Mouse (Mus musculus): Measurements from ENCODE around the gene Ggnbp2. TPM values are rescaled to one million over a fixed set of nuclear protein-coding genes. Genes with fewer than 3 reads are reported as not detected.
A peak's percentile ranks its signal among the peaks of the same experiment; 100 is the strongest.

Ggnbp2 gene
- polyA plus RNA-seq, 1 experiment from 2014 or later, result 68.4 TPM

- Histone ChIP-seq H3K4me3 (ENCODE audit: low read depth, low read length) (peak overlapping the region; percentile 63), H3K36me3 (ENCODE audit: control insufficient read depth, insufficient read depth, low read length) (no peaks in the 10 kb centered on the region), H3K4me1 (ENCODE audit: control insufficient read depth, insufficient read depth, low read length) (peaks cover 20% of the 10 kb centered on the region), H3K9ac (ENCODE audit: low read depth, low read length) (peak overlapping the region; percentile 96), H3K27me3 (ENCODE audit: control insufficient read depth, insufficient read depth, low read depth, low read length) (no peaks in the 10 kb centered on the region), H3K27ac (ENCODE audit: low read length) (peak overlapping the region; percentile 100), H3K9me3 (replicated peaks; ENCODE audit: control insufficient read depth, low read length, poor library complexity, severe bottlenecking) (no peaks in the 10 kb centered on the region), H3K4me2 (ENCODE audit: low read length) (peak overlapping the region; percentile 79)
- ATAC-seq, result no peak
- WGBS, result 83% methylated on average over 4 of the region's 4 CpGs
Observed at GRCm38 (mm10) chr11:84871548-84872069, 992 bp upstream of the Ggnbp2 start.

DNA sequence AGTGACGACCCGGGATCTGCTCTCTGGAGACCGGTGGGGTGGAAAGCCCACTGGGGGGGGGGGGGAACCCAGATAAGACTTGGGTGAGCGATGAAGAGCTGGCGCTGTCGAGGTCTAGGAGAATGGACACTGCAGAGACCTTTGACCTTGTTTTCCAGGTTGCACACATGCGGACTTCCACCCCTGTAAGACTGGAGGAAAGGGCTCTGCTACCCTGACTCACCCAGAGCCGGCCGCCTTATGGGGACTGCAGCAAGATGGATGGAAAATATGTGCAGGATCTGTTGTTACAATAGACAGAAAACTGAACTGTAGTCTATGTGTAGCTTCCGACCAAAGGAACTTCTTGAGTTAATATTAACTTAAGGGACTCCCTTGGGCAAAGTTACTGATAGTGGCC lies 429 bp upstream of the Ggnbp2 start:
- peak overlapping the region; percentile 100 for H3K27ac ChIP-seq (ENCODE audit: low read length)
- 2% methylated on average over 10 of the region's 10 CpGs for WGBS

DNA sequence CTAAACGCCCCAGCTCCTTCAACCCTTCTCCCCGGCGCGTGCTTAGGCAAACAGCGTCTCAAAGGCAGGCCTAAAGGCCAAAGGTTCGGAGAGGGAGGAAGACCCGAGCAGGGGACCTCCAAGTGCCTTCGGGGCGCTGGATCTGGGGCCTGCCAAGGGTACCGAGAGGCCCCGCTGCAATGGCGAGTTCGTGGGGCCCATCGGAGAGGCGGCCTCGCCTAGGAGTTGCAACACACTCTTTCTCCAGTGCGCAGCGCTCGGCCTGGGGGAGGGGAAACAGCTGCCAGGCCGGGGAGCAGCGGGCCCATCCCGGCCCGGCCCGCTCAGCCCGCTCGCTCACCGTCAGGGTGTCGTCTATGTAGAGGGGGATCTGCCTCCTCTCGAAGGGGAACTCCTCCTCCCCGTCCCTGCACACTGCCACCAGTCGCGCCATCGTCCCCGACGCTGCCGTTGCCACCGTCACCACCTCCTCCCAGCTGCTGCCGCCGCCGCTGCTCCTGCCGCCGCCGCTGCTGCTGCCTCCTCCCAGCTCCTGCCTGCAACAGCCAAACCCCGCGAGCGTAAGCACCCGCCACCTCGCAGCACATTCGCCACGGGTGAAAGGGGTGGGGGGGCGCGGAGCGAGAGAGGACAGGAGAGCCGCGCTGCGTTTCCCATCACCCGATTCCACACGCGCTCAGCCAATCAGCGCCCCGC lies 932 bp downstream of the Ggnbp2 start:
- Histone ChIP-seq H3K9me3 (replicated peaks; ENCODE audit: control insufficient read depth, low read length, poor library complexity, severe bottlenecking) (no peaks in the 10 kb centered on the region), H3K27ac (ENCODE audit: low read length) (peak overlapping the region; percentile 100), H3K4me1 (ENCODE audit: control insufficient read depth, insufficient read depth, low read length) (peaks cover 25% of the 10 kb centered on the region), H3K9ac (ENCODE audit: low read depth, low read length) (peak overlapping the region; percentile 75), H3K4me2 (ENCODE audit: low read length) (peak overlapping the region; percentile 78), H3K27me3 (ENCODE audit: control insufficient read depth, insufficient read depth, low read depth, low read length) (no peaks in the 10 kb centered on the region), H3K4me3 (ENCODE audit: low read depth, low read length) (peak overlapping the region; percentile 63), H3K36me3 (ENCODE audit: control insufficient read depth, insufficient read depth, low read length) (no peaks in the 10 kb centered on the region)
- ATAC-seq, result peak; percentile 88
- WGBS, result under 1% methylated on average over 49 of the region's 61 CpGs

More for the DNA sequence above, 429 bp upstream of the Ggnbp2 start:
- peak; percentile 69 for ATAC-seq
- peak overlapping the region; percentile 79 for H3K4me2 ChIP-seq (ENCODE audit: low read length)
- no peaks in the 10 kb centered on the region for H3K9me3 ChIP-seq (replicated peaks; ENCODE audit: control insufficient read depth, low read length, poor library complexity, severe bottlenecking)
- H3K27me3 ChIP-seq (ENCODE audit: control insufficient read depth, insufficient read depth, low read depth, low read length), result no peaks in the 10 kb centered on the region
- peaks cover 23% of the 10 kb centered on the region for H3K4me1 ChIP-seq (ENCODE audit: control insufficient read depth, insufficient read depth, low read length)
- H3K36me3 ChIP-seq (ENCODE audit: control insufficient read depth, insufficient read depth, low read length), result no peaks in the 10 kb centered on the region
- peak overlapping the region; percentile 96 for H3K9ac ChIP-seq (ENCODE audit: low read depth, low read length)
- peak overlapping the region; percentile 63 for H3K4me3 ChIP-seq (ENCODE audit: low read depth, low read length)

GRCm38 (mm10) chr11:84868786-84869259 lies 1.8 kb downstream of the Ggnbp2 start:
- peak overlapping the region; percentile 100; the same call in 1 of the 2 replicates for H3K27ac ChIP-seq (ENCODE audit: low read length)
- ATAC-seq, result no peak

DNA sequence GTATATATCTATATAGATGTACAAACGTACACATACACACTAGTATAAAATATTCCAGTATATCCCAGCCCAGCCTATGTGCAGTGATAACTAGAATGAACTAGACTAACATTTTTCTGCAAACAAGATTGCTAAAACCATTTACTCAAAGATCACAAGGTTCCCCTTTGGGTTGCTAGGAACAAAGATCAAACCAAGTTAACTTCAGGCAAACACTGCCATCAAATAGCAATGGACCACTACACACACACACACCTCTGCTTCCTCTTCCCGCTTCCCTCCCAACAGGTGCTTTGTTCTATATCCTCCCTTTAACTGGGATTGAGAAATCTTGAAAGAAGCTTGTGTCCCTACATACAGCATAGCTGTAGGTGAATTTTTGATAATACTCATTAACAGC lies 3.0 kb downstream of the Ggnbp2 start:
- Histone ChIP-seq H3K36me3 (ENCODE audit: control insufficient read depth, insufficient read depth, low read length) (no peaks in the 10 kb centered on the region), H3K4me2 (ENCODE audit: low read length) (0 out of 2 replicates have a peak overlapping the region, but pooled peaks have one; percentile 23), H3K9ac (ENCODE audit: low read depth, low read length) (no peak overlapping the region), H3K9me3 (replicated peaks; ENCODE audit: control insufficient read depth, low read length, poor library complexity, severe bottlenecking) (no peaks in the 10 kb centered on the region), H3K4me1 (ENCODE audit: control insufficient read depth, insufficient read depth, low read length) (peaks cover 25% of the 10 kb centered on the region), H3K27ac (ENCODE audit: low read length) (no peak overlapping the region), H3K4me3 (ENCODE audit: low read depth, low read length) (no peak overlapping the region), H3K27me3 (ENCODE audit: control insufficient read depth, insufficient read depth, low read depth, low read length) (no peaks in the 10 kb centered on the region)
- WGBS, result 91% methylated on average over 2 of the region's 2 CpGs
- no peak for ATAC-seq

More at GRCm38 (mm10) chr11:84868786-84869259, 1.8 kb downstream of the Ggnbp2 start:
- Histone ChIP-seq H3K4me2 (ENCODE audit: low read length) (peak overlapping the region; percentile 78), H3K27me3 (ENCODE audit: control insufficient read depth, insufficient read depth, low read depth, low read length) (no peaks in the 10 kb centered on the region), H3K36me3 (ENCODE audit: control insufficient read depth, insufficient read depth, low read length) (no peaks in the 10 kb centered on the region), H3K9me3 (replicated peaks; ENCODE audit: control insufficient read depth, low read length, poor library complexity, severe bottlenecking) (no peaks in the 10 kb centered on the region), H3K9ac (ENCODE audit: low read depth, low read length) (peak overlapping the region; percentile 75), H3K4me1 (ENCODE audit: control insufficient read depth, insufficient read depth, low read length) (peaks cover 25% of the 10 kb centered on the region), H3K4me3 (ENCODE audit: low read depth, low read length) (peak overlapping the region; percentile 63)
- WGBS, result 16% methylated on average over 7 of the region's 7 CpGs

DNA sequence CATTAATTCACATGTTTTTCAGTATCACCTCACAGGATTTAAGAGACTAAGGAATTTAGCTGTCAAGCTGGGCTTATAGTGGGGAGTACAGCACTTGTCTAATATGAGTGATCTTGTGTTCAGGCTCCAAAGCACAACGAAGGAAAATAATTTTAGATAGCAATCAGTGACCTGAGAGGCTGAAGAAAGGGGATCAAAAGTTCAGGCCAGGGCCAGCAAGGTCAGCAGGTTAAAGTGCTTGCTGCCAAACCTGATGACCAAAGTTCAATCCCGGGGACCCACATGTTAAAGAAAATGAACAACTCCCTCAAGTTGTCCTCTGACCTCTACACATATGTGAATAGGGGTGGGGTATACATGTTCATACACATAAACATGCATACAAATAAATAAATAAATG lies 5.3 kb downstream of the Ggnbp2 start:
- peaks cover 22% of the 10 kb centered on the region for H3K4me1 ChIP-seq (ENCODE audit: control insufficient read depth, insufficient read depth, low read length)
- 84% methylated on average over 2 of the region's 2 CpGs for WGBS
- ATAC-seq, result no peak
- no peak overlapping the region for H3K4me3 ChIP-seq (ENCODE audit: low read depth, low read length)
- H3K4me2 ChIP-seq (ENCODE audit: low read length), result no peak overlapping the region
- no peak overlapping the region for H3K9ac ChIP-seq (ENCODE audit: low read depth, low read length)
- H3K36me3 ChIP-seq (ENCODE audit: control insufficient read depth, insufficient read depth, low read length), result no peaks in the 10 kb centered on the region
- H3K27me3 ChIP-seq (ENCODE audit: control insufficient read depth, insufficient read depth, low read depth, low read length), result no peaks in the 10 kb centered on the region
- no peaks in the 10 kb centered on the region for H3K9me3 ChIP-seq (replicated peaks; ENCODE audit: control insufficient read depth, low read length, poor library complexity, severe bottlenecking)
- H3K27ac ChIP-seq (ENCODE audit: low read length), result no peak overlapping the region

DNA sequence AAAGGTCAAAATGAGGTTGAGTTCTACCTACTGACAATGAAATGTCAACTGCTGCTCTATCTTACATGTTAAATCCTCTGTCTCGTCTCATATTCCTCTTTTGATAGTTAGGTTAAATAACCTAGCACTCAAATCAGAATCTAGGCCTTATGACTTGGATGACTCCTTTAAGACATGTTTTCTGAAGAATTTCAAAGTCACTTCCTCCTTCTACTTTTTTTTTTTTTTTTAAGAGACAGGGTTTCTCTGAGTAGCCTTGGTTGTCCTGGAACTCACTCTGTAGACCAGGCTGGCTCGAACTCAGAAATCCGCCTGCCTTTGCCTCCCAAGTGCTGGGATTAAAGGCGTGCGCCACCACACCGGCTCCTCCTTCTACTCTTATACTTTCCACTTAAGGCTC lies 15.3 kb downstream of the Ggnbp2 start:
- Histone ChIP-seq H3K4me3 (ENCODE audit: low read depth, low read length) (no peak overlapping the region), H3K27ac (ENCODE audit: low read length) (no peak overlapping the region), H3K27me3 (ENCODE audit: control insufficient read depth, insufficient read depth, low read depth, low read length) (no peaks in the 10 kb centered on the region), H3K9me3 (replicated peaks; ENCODE audit: control insufficient read depth, low read length, poor library complexity, severe bottlenecking) (no peaks in the 10 kb centered on the region), H3K9ac (ENCODE audit: low read depth, low read length) (no peak overlapping the region), H3K4me2 (ENCODE audit: low read length) (no peak overlapping the region), H3K4me1 (ENCODE audit: control insufficient read depth, insufficient read depth, low read length) (no peaks in the 10 kb centered on the region), H3K36me3 (ENCODE audit: control insufficient read depth, insufficient read depth, low read length) (peaks cover 13% of the 10 kb centered on the region)
- WGBS, result 96% methylated on average over 6 of the region's 6 CpGs
- no peak for ATAC-seq

DNA sequence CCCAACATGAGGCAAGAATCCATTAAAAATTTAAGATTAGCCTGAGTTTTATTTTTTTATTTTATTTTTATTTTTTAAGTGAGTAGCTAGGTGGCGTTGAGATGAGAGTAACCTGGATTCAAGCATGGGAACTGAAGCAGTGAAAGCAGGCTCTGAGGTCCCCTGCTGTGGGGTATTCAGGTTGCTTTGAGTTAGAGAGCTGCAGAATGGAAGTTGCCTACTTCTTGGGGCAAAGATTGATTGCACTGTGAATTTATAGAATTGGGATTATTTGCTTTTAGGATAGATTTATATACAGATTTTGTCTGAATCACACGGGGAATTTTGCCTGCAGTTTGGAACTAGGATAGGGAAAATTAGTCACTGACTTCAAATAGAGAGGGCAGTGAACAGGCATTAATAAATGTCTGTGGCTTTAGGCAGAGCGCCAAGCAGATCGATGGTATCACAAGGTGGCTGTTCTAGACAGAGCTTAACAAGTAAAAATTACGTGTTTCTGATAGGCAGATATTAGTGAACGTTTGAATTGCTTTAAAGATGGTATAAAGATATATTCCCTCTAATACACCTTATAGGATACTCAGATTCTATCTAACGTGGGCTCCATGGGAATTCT lies 23.0 kb downstream of the Ggnbp2 start:
- no peak overlapping the region for H3K4me2 ChIP-seq (ENCODE audit: low read length)
- ATAC-seq, result no peak
- no peak overlapping the region for H3K9ac ChIP-seq (ENCODE audit: low read depth, low read length)
- no peaks in the 10 kb centered on the region for H3K27me3 ChIP-seq (ENCODE audit: control insufficient read depth, insufficient read depth, low read depth, low read length)
- no peaks in the 10 kb centered on the region for H3K9me3 ChIP-seq (replicated peaks; ENCODE audit: control insufficient read depth, low read length, poor library complexity, severe bottlenecking)
- H3K27ac ChIP-seq (ENCODE audit: low read length), result no peak overlapping the region
- H3K36me3 ChIP-seq (ENCODE audit: control insufficient read depth, insufficient read depth, low read length), result peaks cover 13% of the 10 kb centered on the region
- WGBS, result 91% methylated on average over 7 of the region's 7 CpGs
- no peaks in the 10 kb centered on the region for H3K4me1 ChIP-seq (ENCODE audit: control insufficient read depth, insufficient read depth, low read length)
- H3K4me3 ChIP-seq (ENCODE audit: low read depth, low read length), result no peak overlapping the region

Data from midbrain, embryonic 16.5 days (tissue).